Mouse (Mus musculus) liver (tissue): ENCODE results near the gene Vmn1r196.
"Not testable (repeated sequence)": the region's sequence is repeated elsewhere in the genome, so short reads cannot be mapped to it uniquely, and the experiment has no call there.

Experiments used
- DNase-seq: peaks from one replicate; pipeline ENCODE4 v3.0.0-alpha.2; 2020; ENCODE audit warnings: mixed read lengths

Vmn1r196 gene

DNA sequence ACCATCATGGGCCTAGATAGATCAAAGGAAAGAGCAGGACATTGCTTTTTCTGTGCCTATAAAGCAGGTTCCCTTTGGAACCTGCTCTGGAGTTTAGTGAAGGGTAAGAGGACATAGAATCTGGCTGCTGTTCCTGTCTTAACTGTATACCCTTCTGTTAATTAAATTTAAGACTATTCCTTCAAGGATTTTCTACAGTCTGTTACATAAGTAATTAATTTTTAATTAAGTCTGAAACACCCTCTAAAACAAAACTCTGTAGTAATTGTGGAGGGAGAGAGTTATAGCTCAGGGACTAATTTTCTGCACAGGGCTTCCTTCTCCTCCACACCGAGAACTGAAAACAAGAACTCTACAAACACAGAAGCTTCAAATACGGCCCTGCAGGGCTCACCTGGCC lies at the start of gene Vmn1r196:
TSS of gene Vmn1r196 (plus strand) at position 301 of the 400 bp plus-strand sequence.
- DNase-seq, result no peak

DNA sequence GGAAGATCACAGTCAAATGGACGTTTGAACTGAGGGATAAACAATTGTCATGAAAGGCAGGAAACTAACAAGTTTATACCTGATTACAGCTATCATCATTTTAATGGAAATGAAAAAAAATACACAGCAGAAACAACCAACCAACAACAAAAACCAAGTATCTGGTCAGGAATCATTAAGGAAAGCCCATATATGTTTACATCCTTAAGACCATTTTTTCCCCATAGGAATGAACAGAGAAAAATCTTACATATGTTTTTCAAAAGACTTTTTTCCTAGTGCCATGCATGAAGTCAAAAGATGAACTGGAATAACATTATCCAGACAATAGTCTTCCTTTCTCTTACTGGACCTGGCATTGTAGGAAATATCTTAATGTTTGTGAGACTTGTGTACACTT lies 45.8 kb upstream of the Vmn1r196 start, which contains the start of gene Vmn1r194:
TSS of gene Vmn1r194 (plus strand) at position 301 of the 400 bp plus-strand sequence.
- no peak for DNase-seq

DNA sequence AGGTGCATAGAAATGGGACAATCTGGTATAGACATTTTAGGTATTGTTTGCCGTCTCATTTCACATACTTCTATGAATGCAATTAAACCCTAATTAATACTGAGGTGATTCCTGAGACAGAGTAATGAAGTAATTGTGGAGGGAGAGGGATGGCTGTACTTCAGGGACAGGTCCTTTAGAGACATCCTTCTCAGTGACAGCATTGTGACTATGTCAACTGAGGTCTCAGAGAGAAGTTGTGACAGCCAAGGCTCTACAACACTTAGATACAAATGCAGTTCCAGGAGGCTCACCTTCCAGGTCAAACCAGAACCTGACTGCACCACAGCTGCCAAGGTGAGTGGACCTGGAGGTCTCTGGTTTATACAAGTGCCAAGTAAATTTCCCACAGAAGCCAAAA lies 19.5 kb upstream of the Vmn1r196 start, which contains the start of gene Vmn1r195:
TSS of gene Vmn1r195 (plus strand) at position 301 of the 400 bp plus-strand sequence.
- not testable (repeated sequence) for DNase-seq

DNA sequence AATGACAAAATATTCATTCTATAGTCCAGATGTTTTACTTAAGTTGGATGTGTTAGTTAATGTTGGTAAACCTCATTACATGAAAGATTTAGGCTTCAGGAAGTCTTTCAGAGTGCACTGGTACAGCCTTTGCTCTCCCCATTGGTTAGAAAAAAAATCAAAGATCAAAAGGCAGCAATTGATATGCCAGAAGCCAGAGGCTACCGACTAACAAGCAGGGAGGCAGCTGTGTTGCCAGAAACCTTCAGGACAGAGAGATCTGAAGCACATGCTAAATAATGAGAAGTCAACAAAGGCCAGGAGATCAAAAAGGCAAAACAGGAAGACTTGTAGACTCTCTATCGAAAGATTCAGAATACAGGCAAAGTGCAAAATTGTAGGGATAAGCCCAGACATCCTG lies 18.0 kb upstream of the Vmn1r196 start:
- DNase-seq, result no peak

DNA sequence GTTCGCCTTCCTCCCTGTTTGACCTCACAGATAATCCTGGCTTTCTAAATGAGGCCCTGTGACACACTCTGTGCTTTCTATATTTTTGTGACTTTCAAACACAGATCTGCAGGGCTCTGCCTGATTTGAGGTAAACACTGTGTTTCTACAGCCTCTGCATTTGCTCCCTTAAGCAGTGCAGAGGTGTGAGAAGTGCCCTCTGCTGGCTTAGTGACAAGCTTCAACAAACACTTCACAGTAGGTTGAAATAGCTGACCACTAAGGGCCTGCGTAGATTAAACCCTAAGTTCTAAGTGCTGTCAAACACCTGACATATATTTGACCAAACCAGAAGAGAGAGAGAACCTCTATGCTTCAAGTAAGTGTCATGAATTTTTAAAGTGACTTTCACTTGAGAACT lies 5.1 kb upstream of the Vmn1r196 start:
- no peak for DNase-seq

DNA sequence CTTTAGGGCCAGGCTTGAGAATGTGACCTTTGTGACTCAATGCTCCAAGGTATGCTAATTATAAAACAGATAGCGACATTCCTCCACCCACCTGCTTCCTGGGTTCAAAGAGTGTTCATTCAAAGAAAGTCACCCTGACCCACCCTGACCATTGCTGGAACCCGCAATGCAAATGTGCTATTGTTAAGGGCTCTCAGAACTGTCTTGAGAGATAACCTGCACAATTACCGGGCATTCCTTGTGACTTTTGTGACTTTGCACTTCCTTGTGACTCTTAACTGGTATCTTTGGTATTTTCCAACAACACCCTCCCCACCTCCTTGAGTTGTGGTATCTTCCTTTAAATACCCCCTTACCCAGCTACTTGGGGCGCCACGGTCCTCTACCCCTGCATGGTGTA lies 18.4 kb downstream of the Vmn1r196 start:
- not testable (repeated sequence) for DNase-seq

DNA sequence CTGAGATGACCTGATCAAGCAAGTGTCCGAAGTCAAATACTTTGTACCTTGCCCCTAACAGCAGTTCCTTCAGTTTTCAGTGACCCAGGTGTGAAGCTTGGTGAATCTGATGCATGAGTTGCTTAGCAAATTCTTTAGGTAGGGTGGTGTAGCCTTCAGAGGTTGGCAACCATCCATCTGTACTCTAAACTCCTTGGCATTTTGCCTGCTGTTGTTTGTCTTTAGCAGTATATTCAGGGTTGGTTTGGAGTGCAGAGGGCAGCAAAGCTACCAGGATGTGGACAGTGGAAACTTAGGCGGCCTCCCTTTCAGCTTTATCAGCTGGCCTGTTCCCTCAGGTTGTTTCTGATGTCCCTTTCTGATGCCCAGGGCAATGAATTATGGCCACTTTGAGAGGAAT lies 25.6 kb downstream of the Vmn1r196 start:
- no peak for DNase-seq

DNA sequence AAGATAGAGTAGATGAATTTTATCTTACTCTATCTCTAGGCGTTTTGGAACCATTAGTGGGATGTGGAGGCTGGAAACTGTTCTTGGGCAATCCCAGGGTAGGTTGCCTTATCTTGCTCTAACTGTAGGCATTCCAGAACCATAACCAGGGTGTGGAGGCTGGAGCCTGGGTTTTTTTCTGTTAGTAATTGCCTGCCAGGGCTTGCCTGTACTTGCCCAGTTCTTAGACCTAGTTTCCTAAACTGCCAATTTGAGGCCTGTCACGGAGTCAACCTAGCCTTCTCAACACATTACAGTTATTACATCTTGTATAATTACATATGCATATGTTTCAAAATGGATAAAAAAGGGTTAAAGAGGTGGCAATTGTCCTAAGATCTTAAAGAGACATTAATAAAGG lies 27.6 kb downstream of the Vmn1r196 start:
- DNase-seq, result no peak

DNA sequence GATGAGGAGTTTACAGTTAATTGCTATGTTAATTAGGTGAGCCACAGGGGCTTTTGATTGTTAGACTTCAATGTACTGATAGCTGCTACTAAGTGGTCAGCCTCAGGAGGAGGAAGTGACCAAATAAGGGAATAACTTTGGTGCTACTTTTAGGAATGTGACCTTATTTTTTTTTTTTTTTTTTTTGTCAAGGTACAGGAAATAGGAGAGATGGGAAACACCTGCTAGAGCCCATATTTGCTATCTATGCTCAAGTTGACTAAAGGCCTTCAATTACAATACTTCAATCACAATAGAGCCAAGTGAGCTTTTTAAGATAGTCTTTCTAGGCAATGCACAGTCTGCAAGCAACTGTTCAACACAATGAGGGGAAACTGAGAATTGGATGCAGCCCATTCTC lies 30.4 kb downstream of the Vmn1r196 start:
- no peak for DNase-seq

DNA sequence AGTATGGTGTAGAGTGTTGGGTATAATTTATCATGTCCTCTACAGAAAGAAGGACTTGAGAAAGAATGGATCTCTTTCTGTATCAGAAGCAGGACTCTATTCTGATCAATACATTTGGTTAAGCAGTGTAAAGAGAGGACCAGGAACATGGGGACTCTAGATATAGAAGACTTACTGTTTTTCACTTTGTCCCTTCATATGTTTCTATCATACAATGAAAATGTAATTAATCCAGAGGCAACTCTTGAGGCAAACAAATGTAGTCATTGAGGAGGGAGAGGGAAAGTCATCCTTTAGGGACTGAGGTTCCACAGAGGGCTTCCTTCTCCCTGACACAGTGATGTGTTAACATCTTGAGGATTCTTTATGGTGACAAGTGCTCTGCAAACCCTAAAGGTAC lies 34.6 kb downstream of the Vmn1r196 start, which contains the start of gene Vmn1r197:
TSS of gene Vmn1r197 (plus strand) at position 301 of the 400 bp plus-strand sequence.
- no peak for DNase-seq

DNA sequence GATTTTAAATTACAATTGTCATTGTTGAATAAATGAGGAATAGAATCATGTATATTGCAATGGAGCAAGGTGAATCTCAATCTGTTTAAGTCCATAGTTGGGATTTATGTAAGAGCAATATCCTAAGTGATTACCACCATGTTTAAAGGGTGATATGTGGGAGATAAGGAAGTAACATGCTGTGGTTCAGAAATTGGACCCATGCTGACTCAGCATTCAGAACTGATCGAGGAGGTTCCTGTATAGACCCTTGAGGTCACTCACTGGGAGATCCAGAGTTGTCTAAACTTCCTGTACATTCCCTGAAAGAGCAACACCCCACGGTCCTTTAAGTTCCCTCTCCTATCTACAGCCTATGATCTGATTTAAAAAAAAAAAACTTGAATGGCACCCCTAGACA lies 43.5 kb downstream of the Vmn1r196 start:
- DNase-seq, result no peak

DNA sequence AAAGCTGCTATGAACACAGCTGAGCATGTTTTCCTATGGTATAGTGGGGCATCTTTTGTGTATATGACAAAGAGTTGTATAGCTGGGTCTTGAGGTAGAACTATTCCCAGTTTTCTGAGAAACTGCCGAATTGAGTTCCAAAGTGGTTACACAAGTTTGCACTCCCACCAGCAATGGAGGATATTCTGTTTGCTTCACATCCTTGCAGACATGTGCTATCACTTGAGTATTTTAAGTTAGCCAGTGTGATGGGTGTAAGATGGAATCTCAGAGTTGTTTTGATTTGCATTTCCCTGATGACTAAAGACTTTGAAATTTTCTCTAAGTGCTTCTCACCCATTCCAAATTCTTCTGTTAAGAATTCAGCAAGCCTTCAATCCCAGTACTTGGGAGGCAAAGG lies 45.8 kb downstream of the Vmn1r196 start:
- no peak for DNase-seq
